In the genomic region with DNA sequence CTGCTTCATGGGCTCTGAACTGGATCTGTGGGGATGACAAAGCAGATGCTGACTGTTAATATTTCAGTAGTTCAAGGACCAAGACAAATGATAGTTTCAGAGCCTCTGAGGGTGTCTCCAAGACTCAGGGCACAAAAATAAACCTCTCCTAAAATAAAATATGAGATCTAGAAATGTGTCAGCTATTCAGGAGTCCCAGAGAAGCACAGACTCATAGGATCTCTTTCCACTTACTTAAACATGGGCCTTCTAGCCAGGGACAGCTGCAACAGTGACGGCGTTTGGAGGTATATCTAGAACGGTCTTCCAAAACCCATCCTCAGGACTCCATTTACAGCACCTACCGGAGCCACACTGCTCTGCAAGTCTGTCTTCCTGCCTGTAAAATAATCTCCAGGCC, we compare ENCODE assay signal across 31 mouse cellular contexts. TPM values are rescaled to one million over a fixed set of nuclear protein-coding genes. Genes with fewer than 3 reads are reported as not detected.
"Had no signal": no experiment of that assay in that cellular context is flagged by ENCODE, and none has a peak within 500 bp of the region (broad histone marks: within the 10 kb centered on the region; RNA-seq: fewer than 3 reads in every experiment).

No protein-coding gene starts in this region.

- ATAC-seq: forebrain, embryonic 13.5 days; forebrain, embryonic 14.5 days; forebrain, embryonic 15.5 days; forebrain, embryonic 16.5 days; forebrain, postnatal 0 days had no signal

- DNase-seq: cerebellum, adult 2 months; cerebellum, adult 8-10 months; cerebellum, adult 9-10 months; cerebellum, adult 9-11 months; cerebellum, postnatal 10 days; cerebellum, postnatal 14 days; cerebellum, postnatal 25 days; cerebellum, postnatal 36 days; embryo, embryonic 11 days; forebrain, postnatal 0 days; gastrocnemius, adult 2 months; gastrocnemius, postnatal 10 days; gastrocnemius, postnatal 14 days; gastrocnemius, postnatal 25 days; gastrocnemius, postnatal 36 days; heart, adult 18-20 months; heart, adult 2 months had no signal

- H3K4me3 ChIP-seq: embryonic facial prominence, embryonic 10.5 days; embryonic facial prominence, embryonic 12.5 days; embryonic facial prominence, embryonic 13.5 days; embryonic facial prominence, embryonic 15.5 days; erythroblast, embryonic 14.5 days; forebrain, embryonic 10.5 days; forebrain, embryonic 12.5 days; forebrain, embryonic 13.5 days; forebrain, embryonic 15.5 days; gastrocnemius, adult 2 months; heart, adult 2 months; heart, embryonic 10.5 days had no signal

- H3K27ac ChIP-seq: embryonic facial prominence, embryonic 10.5 days; embryonic facial prominence, embryonic 12.5 days; embryonic facial prominence, embryonic 13.5 days; embryonic facial prominence, embryonic 15.5 days; forebrain, embryonic 10.5 days; forebrain, embryonic 12.5 days; forebrain, embryonic 13.5 days; forebrain, embryonic 15.5 days; gastrocnemius, adult 2 months; heart, adult 2 months; heart, embryonic 10.5 days had no signal

RNA-seq across cellular contexts. Expression of a gene that starts 48.0 kb away (rescaled TPM):
- total RNA-seq: common myeloid progenitor, adult 5-6 weeks; granulocyte monocyte progenitor cell, adult 5-6 weeks had no signal
